Mouse (Mus musculus) adrenal gland, adult (tissue): Measurements from ENCODE around the gene 9930111J21Rik2.
"Not testable (repeated sequence)": the region's sequence is repeated elsewhere in the genome, so short reads cannot be mapped to it uniquely, and the experiment has no call there.

ENCODE experiments used
- DNase-seq, 2 experiments: peaks; one replicate each; pipeline ENCODE4 v3.0.0; 2022 to 2023; ENCODE audit warnings: low spot score in 1 of 2; ENCODE audit not compliant: inconsistent age in 2 of 2

9930111J21Rik2 gene

DNA sequence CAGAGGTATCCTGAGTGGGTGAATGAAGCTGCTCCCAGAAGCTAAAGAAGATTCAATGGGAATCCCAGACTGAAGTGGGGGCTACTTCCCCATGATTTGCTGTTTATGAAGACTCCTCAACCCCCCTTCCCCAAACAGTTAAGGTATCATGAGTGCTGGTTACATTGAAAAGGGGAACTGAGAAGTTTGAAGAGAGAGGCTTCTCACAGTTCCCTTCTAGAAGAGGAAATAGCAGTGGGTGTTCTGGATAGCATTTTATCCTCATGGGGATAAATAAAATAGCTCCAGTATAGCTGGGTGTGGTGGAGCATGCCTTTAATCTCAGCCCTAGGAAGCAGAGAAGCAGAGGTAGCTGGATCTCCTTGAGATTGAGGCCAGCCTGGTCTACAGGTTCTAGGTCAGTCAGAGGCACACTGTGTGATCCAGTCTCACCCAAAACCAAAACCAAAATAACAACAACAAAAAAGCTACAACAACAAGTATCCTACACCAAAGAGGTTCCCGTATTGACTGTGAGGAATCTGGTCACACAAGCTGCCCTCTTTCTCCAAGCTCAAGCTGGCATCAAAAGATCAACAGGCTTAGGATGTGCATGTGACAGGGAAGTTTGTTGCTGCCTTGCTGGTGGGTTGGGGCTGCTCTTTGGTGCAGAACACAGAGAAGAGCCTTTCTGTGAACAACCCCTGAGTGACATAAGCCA lies 72.7 kb downstream of the 9930111J21Rik2 start, which contains the start of gene Olfr56:
Olfr56 (plus strand) TSS at position 650 of the 700 bp plus-strand sequence.
- DNase-seq, result not testable (repeated sequence)

DNA sequence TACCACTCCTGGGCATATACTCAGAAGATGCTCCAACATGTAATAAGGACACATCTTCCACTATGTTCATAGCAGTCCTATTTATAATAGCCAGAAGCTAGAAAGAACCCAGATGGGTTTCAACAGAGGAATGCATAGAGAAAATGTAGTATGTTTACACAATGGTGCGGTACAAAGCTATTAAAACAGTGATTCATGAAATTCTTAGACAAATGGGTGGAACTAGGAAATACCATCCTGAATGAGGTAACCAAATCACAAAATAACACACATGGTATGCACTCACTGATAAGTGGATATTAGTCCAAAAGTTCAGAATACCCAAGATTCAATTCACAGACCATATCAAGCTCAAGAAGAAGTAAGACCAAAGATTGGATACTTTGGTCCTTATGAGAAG lies 76.4 kb downstream of the 9930111J21Rik2 start:
- not testable (repeated sequence) for DNase-seq
